Mouse (Mus musculus): ENCODE measurements around the gene Rhd.

- TF ChIP-seq CTCF (IDR thresholded peaks at IDR 0.05; ENCODE audit: low read depth, low read length) (no peak), GATA1 (IDR thresholded peaks at IDR 0.05; ENCODE audit: borderline replicate concordance, low read length) (no peak)
Observed at GRCm38 (mm10) chr4:134930190-134930589, 65.9 kb downstream of the Rhd start.

Data from G1E (cell line).